Mouse (Mus musculus): ENCODE data around the gene Egfl8.
A peak's percentile ranks its signal among the peaks of the same experiment; 100 is the strongest.

Gene Egfl8

GRCm38 (mm10) chr17:34601796-34602195, 14.0 kb downstream of the Egfl8 start:
- no peak for DNase-seq (ENCODE audit: extremely low read depth, insufficient read length, low spot score)

DNA sequence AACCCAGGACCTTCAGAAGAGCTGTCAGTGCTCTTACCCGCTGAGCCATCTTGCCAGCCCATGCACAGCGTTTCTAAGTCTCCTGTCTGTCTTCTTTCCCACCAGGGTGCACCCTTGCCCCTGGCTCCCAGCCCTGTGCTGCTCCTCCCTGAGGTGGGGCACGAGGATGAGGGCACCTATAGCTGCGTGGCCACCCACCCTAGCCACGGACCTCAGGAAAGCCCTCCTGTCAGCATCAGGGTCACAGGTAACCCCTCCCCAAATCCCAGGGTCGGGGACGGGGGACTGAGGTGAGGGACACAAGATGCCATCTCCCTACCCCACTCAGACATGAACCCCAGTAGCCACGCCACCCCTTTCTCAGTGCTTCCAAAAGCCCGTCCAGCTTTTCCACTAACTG, 15.9 kb downstream of the Egfl8 start:
- DNase-seq (ENCODE audit: extremely low read depth, insufficient read length, low spot score) = no peak

GRCm38 (mm10) chr17:34597566-34598095, 18.1 kb downstream of the Egfl8 start, which contains the start of gene Ager:
Gene Ager, plus strand, starts transcription at chr17:34597862.
- DNase-seq (ENCODE audit: extremely low read depth, insufficient read length, low spot score) = no peak

GRCm38 (mm10) chr17:34596098-34596497, 19.7 kb downstream of the Egfl8 start:
- DNase-seq (ENCODE audit: extremely low read depth, insufficient read length, low spot score) = no peak

- no peak for DNase-seq (ENCODE audit: extremely low read depth, insufficient read length, low spot score)
These were observed 21.8 kb downstream of the Egfl8 start for GRCm38 (mm10) chr17:34593752-34594525.

DNA sequence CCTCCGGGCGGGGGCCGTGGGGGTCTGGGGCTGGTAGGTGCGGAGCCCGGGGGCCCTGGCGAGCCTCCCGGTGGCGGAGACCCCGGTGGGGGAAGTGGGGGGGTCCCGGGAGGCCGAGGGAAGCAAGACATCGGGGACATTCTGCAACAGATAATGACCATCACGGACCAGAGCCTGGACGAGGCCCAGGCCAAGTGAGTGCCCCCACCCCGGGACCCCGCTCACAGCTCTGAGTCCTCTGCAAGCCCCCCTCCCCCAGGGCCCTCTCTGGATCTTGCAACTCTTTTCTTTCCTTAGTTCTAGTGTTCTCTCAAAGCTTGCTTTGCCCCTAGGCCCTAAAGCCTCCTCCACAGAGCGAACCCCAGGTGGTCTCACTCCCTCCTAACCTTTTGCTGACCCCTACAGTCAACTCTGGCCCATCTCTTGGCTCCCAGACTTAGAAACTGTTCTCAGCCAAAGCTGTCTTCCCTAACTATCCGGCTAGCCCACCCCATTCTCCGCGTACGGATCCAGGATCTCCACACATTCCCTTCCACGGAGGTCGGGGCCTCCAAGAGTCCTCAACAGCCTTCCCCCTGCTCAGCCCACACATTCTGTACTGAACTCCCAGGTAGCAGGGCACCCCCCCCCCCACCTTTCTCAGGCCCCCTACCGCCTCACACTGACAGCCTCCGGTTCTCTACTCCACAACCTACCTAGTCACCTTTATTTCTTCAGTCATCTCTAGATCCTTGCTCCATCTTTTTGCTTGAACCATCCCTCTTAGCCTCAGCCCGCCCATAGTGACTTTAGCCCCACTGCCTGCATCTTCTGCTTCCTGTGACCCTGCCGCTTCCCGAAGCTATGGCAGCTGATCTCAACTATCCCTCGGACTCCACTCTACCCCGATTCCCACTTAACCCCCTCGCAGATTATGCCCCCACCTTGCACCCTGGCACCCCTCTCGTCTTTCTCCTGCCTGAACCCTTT, 22.9 kb downstream of the Egfl8 start:
- no peak for DNase-seq (ENCODE audit: extremely low read depth, insufficient read length, low spot score)

- DNase-seq (ENCODE audit: extremely low read depth, insufficient read length, low spot score) = peak; percentile 78
These were observed 23.8 kb downstream of the Egfl8 start for GRCm38 (mm10) chr17:34591994-34592375.

- no peak for DNase-seq (ENCODE audit: extremely low read depth, insufficient read length, low spot score)
These were observed 24.5 kb downstream of the Egfl8 start, which contains the start of gene Pbx2 for GRCm38 (mm10) chr17:34591029-34591993. Gene Pbx2, plus strand, starts transcription at chr17:34591266.

DNA sequence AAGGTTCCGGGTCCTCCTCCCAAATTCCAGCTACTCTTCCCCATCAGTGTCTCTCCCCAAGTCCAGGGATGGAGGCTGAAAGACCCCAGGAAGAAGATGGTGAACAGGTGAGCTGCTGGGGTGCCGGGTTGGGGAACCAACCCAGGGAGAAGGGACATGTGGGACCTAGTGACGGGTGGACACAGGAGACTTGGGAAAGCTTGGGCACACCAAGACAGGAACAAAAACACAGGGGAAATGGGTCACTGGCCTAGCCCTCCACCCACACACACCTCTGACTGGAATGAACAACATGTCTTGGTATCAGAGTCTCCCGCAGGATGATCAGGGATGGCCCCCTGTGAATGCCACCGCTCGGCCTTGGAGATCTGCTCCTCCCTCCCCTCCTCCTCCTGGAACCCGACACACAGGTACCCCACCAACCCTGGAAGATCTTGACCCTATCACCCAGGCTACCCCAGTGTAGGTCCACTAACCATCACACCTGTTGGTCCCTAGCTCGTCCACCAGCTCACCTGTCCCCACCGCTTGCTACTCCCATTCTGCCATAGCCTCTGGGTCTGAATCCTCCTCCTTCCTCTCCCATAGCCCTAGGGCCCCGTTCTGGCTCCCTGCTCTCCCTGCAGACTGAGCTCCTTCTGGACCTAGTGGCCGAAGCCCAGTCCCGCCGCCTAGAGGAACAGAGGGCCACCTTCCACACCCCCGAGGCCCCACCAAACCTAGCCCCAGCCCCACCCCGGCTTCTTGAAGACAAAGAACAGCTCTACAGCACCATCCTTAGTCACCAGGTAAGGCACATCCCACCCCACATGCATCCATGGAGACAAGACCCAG, 25.4 kb downstream of the Egfl8 start:
- DNase-seq (ENCODE audit: extremely low read depth, insufficient read length, low spot score) = no peak

- no peak for DNase-seq (ENCODE audit: extremely low read depth, insufficient read length, low spot score)
These were observed 26.1 kb downstream of the Egfl8 start, which contains the start of gene Gpsm3 for GRCm38 (mm10) chr17:34589681-34590101. Gene Gpsm3, plus strand, starts transcription at chr17:34589806.

GRCm38 (mm10) chr17:34589206-34589605, 26.6 kb downstream of the Egfl8 start:
- no peak for DNase-seq (ENCODE audit: extremely low read depth, insufficient read length, low spot score)

DNA sequence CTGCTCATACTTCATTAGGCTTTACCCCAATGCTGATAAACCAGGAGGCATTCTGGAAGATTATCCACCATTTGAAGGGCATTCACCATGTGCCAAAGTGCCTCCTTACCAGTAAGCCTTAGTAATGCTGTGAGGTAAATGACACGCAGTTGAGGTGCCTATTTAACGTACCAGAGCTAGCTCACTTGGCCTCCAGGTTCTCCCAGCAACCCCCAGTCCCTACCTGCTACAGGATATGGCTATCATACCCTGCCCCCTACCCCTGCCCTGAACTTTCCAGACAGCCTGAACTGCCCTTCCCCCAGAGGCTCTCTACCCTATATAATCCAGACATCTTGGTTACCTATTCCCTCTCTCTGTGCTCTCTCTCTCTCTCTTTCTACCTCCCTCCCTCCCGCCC, 27.0 kb downstream of the Egfl8 start:
- DNase-seq (ENCODE audit: extremely low read depth, insufficient read length, low spot score) = no peak

DNA sequence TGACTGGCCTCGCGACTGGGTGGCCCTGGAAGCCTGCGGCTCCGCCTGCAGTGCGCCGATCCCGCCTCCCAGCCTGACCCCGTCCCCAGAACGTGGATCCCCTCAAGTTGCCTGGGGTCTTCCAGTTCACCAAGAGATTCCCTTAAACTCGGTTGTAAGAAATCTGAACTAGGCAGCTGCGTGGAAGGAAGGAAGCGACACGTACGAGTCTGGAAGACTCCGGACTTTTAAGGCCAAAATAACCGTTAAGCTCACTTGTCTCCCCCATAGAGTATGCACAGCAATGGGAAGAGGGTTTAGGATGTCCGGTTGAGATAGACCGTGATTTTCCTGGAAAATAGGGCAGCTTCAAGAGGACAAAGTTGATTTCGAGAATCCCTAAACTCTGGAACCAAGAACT, 28.0 kb downstream of the Egfl8 start:
- no peak for DNase-seq (ENCODE audit: extremely low read depth, insufficient read length, low spot score)

GRCm38 (mm10) chr17:34587423-34587811, 28.4 kb downstream of the Egfl8 start:
- DNase-seq (ENCODE audit: extremely low read depth, insufficient read length, low spot score) = peak; percentile 97

- peak; percentile 67 for DNase-seq (ENCODE audit: extremely low read depth, insufficient read length, low spot score)
These were observed 28.9 kb downstream of the Egfl8 start for GRCm38 (mm10) chr17:34586796-34587422.

DNA sequence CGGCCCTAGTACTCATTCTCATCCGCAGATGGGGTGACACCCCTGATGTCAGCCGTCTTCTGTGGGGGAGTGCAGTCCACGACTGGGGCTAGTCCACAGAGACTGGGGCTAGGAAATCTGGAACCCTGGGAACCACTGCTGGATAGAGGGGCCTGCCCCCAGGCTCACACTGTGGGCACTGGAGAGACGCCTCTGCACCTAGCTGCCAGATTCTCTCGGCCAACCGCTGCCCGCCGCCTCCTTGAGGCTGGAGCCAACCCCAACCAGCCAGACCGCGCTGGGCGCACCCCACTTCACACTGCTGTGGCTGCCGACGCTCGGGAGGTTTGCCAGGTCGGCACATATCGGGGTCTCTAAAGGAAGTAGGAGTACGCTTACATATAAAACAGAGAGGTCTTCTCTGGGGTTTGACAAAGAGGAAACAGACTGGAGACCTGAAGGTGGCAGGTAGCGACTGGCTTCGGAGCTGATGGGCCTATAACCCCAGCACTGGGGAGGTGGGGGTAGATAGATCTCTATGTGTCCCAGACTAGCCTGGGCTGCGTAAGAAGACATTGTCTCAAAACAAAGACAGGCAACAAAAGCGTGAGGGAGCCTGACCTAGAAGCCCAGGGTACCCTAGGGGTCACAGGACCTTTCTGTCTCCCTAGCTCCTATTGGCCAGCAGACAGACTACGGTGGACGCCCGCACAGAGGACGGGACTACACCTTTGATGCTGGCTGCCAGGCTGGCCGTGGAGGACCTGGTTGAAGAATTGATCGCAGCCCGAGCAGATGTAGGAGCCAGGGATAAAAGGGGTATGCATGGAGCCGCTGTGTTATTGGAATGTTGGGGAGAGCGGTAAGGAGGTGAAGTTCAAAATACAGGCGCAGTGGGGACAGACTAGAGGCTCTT, 29.6 kb downstream of the Egfl8 start:
- no peak for DNase-seq (ENCODE audit: extremely low read depth, insufficient read length, low spot score)

DNA sequence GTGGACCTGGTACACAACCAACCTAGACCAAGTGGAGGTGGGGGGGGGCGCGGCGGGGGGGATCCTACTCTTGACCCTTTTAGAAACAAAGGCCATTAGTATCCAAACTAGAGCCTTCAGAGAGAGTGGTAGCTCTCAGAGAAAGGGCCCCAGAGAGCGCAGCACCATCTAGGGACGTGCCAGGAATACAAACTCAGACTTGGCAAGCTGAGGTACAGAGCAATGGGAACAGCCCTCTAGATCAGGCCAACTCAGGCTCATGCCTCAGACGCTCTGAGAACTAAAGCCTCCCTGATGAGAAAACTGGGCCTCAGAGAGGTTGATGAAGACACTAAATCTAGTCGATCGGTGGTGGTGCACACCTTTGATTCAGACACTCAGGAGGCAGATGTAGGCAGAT, 30.6 kb downstream of the Egfl8 start:
- no peak for DNase-seq (ENCODE audit: extremely low read depth, insufficient read length, low spot score)

DNA sequence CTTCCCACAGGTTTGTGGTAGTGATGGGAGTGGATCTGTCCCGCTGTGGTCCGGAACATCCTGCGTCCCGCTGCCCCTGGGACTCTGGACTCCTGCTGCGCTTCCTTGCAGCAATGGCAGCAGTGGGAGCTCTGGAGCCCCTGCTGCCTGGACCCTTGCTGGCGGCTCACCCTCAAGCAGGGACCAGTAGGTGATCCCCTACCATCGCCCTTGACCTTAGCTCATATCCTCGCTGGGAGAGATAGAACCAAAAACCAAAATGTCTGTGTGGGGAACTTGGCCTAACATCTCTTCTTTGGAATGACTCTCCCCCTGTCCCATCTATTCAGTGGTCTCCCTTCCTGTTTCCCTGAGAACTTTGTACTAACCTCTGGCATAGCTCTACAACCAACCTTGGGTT, 32.0 kb downstream of the Egfl8 start:
- DNase-seq (ENCODE audit: extremely low read depth, insufficient read length, low spot score) = no peak

All from 3134 (cell line).